Mouse (Mus musculus): ENCODE measurements at regions not wholly inside any gene's neighbourhood (a gene's known extent, or its start where the extent isn't known, plus 50 kb on each side); places are given as distances from the start of the nearest gene placed in this dataset.

GRCm38 (mm10) chr1:128765142-128765541 lies 173.0 kb upstream of the Cxcr4 start:
- no peak for TF ChIP-seq EP300 (IDR thresholded peaks at IDR 0.05; ENCODE audit: low read depth)
- TF ChIP-seq CTCF (IDR thresholded peaks at IDR 0.05; ENCODE audit: low read depth) = no peak
